Mouse (Mus musculus) kidney, embryonic 16.5 days (tissue): ENCODE measurements around the gene Ralgps1. TPM values are rescaled to one million over a fixed set of nuclear protein-coding genes. Genes with fewer than 3 reads are reported as not detected.

Experiments used
- ATAC-seq: fragments of 200-750 bp; cut with Nextera tagmentation; 2 replicates; pipeline ENCODE4 v1.8.0; 2017; ENCODE audit warnings: moderate TSS enrichment; ENCODE audit not compliant: low FRiP score, low TSS enrichment
- H3K27ac ChIP-seq: fragments of 300-500 bp; sonication (generic); 2 replicates; pipeline ENCODE4 v1.5.1; 2014; ENCODE audit warnings: low read length
- H3K27me3 ChIP-seq: fragments of 300-500 bp; sonication (generic); 2 replicates; pipeline ENCODE4 v1.6.1; 2014; ENCODE audit warnings: low read length, control low read depth, mixed read lengths; ENCODE audit not compliant: insufficient read depth
- H3K36me3 ChIP-seq: fragments of 300-500 bp; sonication (generic); 2 replicates; pipeline ENCODE4 v1.6.1; 2014; ENCODE audit warnings: low read length, control low read depth, mixed read lengths; ENCODE audit not compliant: insufficient read depth
- H3K4me1 ChIP-seq: fragments of 300-500 bp; sonication (generic); 2 replicates; pipeline ENCODE4 v1.6.1; 2014; ENCODE audit warnings: low read length, control low read depth, mixed read lengths; ENCODE audit not compliant: insufficient read depth
- H3K4me2 ChIP-seq: fragments of 300-500 bp; sonication (generic); replicated peaks from 2 replicates; pipeline ENCODE4 v1.6.1; 2014; ENCODE audit warnings: low read depth, low read length
- H3K4me3 ChIP-seq: fragments of 300-500 bp; sonication (generic); 2 replicates; pipeline ENCODE4 v1.5.1; 2014; ENCODE audit warnings: mild to moderate bottlenecking, low read length
- H3K9ac ChIP-seq: fragments of 300-500 bp; sonication (generic); replicated peaks from 2 replicates; pipeline ENCODE4 v1.6.1; 2014; ENCODE audit warnings: low read length
- H3K9me3 ChIP-seq: fragments of 300-500 bp; sonication (generic); 2 replicates; pipeline ENCODE4 v1.6.1; 2016; ENCODE audit warnings: low read length, control low read depth
- WGBS: fragments of 180-500 bp; shearing (Covaris S2); extraction: QIAGEN DNeasy Blood & Tissue Kit; methylation state at CpG from one replicate; pipeline ENCODE4 v1.1.7; 2014; 5-methylcytosine and 5-hydroxymethylcytosine counted together
- polyA plus RNA-seq: library from polyadenylated mRNA; unstranded; fragments of >200 nt; fragmentation: Nextera tagmentation; extraction: Ambion mirVana; gene quantifications from 2 replicates; pipeline ENCODE4 v1.2.1, GENCODE M21; 2015

Gene Ralgps1
- polyA plus RNA-seq, 1 experiment from 2014 or later: 5.2 TPM

DNA sequence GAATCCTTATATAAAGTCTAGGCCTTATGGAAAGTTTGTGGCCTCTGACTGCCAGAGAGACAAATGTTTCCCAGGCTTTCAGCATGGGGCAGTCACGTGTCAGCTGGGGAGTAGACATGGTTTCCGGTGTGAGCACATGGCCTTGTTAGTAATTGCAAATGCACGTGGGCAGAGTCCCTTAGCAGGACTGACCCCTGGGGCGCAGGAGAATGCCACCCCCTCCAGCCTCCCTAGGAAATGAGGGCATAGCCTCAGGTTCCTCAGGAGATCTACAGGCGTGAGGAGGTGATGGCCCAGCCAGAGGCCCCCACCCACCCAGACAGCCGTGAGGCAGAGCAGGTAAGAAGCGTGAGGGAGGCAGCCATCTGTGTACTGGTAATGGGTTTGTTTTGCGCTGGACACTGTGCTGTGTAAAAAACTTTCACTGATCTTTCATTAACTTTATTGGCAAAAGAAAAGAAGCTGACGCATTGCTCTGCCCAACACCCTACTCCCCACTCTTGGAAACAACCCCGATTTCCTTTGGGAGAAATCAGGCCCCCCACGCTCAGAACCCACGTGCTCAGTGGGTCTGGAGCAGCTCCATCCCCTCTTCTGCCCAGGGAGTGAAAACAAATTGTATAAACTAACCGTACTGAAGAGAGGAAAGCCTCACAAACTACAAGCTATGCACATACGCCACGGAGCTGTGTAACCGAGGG lies 191.2 kb downstream of the Ralgps1 start:
- no peaks in the 10 kb centered on the region for H3K9me3 ChIP-seq
- peaks cover 20% of the 10 kb centered on the region for H3K4me1 ChIP-seq
- H3K36me3 ChIP-seq: no peaks in the 10 kb centered on the region
- no peaks in the 10 kb centered on the region for H3K27me3 ChIP-seq
- H3K4me2 ChIP-seq: no peak overlapping the region
- peak; percentile 67; the same call in 1 of the 2 replicates for ATAC-seq
- H3K4me3 ChIP-seq: no peak overlapping the region
- WGBS: 37% methylated on average over 16 of the region's 16 CpGs
- no peak overlapping the region for H3K9ac ChIP-seq
- no peak overlapping the region; the same call in 1 of the 2 replicates for H3K27ac ChIP-seq

DNA sequence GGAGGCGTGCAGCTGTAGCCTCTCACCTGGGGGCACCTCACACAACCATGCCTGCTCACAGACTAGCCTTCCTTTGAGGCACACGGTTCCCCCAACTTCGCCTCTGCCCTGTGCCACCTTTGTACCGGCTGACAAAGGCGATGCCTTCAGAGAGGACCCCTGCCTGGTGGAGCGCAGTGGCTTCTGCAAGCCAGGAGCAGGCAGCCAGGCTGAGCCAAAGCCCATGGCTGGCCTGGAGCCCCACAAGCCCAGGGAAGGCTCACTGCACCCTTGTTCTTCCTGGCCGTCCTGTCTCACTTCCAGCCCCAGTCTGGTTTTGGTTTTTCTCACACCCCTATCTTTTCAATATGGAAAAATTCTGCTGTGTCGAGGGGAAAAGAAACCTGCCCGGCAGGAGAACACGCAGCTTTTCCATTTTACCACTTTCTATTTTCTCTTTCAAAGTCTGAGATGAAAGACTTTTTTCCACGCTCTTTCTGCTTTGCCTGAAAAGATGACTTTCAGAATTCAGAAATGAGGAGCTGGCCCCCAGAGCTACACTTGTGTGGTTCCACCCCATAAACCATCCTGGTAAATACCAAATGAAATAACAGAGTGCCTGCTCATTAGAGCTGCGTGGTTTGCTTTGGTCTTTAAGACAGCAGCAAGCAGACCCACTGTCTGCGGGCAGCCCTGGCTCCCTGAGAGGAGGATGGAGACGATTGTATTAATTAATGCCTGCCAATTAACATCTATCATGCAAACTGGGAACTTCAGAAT lies 191.9 kb downstream of the Ralgps1 start:
- H3K27ac ChIP-seq: 0 out of 2 replicates have a peak overlapping the region, but pooled peaks have one; percentile 17
- ATAC-seq: no peak
- no peak overlapping the region for H3K4me2 ChIP-seq
- H3K36me3 ChIP-seq: no peaks in the 10 kb centered on the region
- H3K4me1 ChIP-seq: peaks cover 20% of the 10 kb centered on the region
- H3K9ac ChIP-seq: no peak overlapping the region
- no peaks in the 10 kb centered on the region for H3K9me3 ChIP-seq
- no peaks in the 10 kb centered on the region for H3K27me3 ChIP-seq
- WGBS: 60% methylated on average over 14 of the region's 14 CpGs
- no peak overlapping the region for H3K4me3 ChIP-seq

DNA sequence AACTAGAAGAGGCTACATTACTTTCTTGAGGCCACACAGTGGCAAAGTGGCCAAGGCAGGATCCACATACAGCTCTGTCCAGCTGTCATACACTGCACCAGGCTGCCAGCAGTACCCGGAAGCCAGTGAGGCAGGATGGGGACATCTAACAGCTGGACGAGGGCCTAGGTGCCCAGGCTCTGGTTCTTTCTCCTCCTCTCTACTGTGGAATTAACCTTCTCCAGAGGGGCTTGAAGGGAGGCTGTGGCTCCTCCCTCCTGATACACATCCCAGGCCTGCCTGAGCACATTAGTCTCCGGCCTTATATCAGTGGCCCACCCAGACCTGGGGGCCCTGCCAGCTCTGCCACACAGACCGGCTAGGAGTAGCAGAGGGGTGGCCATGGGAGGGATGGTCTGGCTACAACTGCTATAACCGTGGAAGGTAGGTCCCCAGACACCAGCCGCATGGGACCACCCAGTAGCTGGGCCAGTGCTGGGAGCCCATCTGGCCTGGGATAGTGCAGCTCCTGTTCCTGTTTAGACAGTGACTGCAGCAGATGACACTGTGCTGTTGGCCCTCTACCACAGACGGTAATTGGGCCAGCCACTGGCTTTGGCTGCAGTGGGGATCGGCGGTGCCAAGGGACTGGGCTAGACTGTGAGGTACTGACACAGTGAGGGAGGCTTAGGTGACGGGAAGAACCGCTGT lies 192.9 kb downstream of the Ralgps1 start:
- 62% methylated on average over 11 of the region's 11 CpGs for WGBS
- Histone ChIP-seq H3K4me2 (no peak overlapping the region), H3K27me3 (no peaks in the 10 kb centered on the region), H3K9me3 (no peaks in the 10 kb centered on the region), H3K4me3 (no peak overlapping the region), H3K9ac (no peak overlapping the region; the same call in 1 of the 2 replicates), H3K27ac (no peak overlapping the region), H3K36me3 (no peaks in the 10 kb centered on the region), H3K4me1 (peaks cover 20% of the 10 kb centered on the region)
- ATAC-seq: peak; percentile 53; the same call in 1 of the 2 replicates

DNA sequence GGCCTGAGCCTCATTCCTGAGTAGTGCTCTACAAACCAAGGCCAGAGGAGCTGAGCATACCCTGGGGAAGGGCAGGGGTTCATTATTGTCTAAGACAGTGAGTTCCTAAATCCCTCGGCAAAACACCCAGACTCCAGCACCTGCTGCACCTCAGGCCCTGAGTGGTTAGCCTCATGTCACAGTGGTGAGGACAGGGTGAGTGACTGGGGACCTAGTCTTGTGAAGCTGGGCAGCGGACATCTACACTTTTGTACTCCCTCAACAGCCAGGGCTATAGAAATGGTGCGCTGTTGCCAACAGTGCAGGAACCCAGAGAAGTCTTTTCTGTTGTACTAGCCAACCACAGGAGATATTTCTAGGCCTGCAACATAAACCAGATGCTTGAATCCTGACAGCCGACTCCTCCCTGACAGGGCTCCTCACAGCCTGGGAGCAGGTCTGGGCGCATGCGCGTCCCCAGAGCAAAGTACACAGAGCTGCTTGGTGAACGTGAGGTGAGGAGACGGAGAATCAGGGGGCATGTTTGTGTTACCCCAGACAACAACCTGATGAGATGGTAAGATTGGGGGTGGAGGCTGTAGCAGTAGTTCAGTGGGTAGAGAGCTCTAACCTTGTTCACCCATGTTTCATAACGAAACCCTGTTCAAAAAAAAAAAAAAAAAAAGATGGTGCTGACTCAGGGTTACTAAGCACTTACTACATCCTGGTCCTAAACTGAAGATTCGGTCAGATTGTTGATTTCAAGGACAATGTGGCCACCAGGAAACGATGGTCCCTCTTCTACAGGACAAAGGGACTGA lies 193.6 kb downstream of the Ralgps1 start:
- Histone ChIP-seq H3K36me3 (no peaks in the 10 kb centered on the region), H3K4me3 (no peak overlapping the region), H3K4me1 (peaks cover 20% of the 10 kb centered on the region), H3K9me3 (no peaks in the 10 kb centered on the region), H3K4me2 (no peak overlapping the region), H3K27me3 (no peaks in the 10 kb centered on the region), H3K9ac (no peak overlapping the region), H3K27ac (no peak overlapping the region)
- WGBS: 84% methylated on average over 12 of the region's 12 CpGs
- no peak for ATAC-seq

DNA sequence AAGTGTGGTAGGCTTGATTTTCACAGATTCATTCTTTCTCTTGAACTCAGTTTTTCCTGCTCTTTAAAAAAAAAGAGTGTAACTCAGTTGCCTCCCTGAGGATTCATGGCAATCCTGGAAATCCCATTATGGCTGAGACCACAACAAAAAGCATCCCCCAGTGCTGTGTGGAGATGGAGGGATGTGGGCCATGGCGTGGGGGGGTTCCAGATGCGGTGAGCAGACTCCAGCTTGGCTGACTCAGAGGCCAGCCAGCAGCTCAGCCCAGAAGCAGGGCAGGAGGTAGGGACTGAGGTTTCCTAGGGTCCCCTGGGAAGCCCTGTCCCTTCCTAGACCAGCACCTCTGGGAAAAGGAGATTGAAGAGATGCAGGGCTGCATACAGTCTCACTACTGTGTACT lies 194.4 kb downstream of the Ralgps1 start:
- Histone ChIP-seq H3K4me2 (no peak overlapping the region), H3K9me3 (no peaks in the 10 kb centered on the region), H3K4me1 (peaks cover 20% of the 10 kb centered on the region), H3K4me3 (no peak overlapping the region), H3K9ac (no peak overlapping the region), H3K36me3 (no peaks in the 10 kb centered on the region), H3K27ac (no peak overlapping the region), H3K27me3 (no peaks in the 10 kb centered on the region)
- whole genome bisulfite sequencing: 63% methylated on average over 2 of the region's 2 CpGs
- ATAC-seq: no peak

DNA sequence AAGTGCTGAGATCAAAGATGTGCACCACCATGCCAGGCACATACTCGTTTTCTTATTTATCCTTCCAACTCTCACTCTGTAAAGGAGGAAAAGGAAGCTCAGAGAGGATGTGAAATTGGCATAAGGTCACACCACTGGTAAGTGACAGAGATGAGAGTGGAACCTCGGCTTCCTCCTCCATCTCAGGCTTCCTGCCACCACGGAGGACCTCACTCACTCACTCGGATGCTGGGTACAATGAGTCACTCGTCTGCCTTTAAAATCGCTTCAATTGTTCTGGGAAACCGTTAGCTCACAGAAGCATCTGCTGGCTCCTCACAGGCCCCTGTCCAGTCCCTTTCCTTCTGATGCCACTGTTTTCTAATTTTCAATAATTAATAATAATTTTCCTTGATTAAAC lies 194.8 kb downstream of the Ralgps1 start:
- Histone ChIP-seq H3K4me3 (no peak overlapping the region), H3K4me1 (peaks cover 20% of the 10 kb centered on the region), H3K36me3 (no peaks in the 10 kb centered on the region), H3K9me3 (no peaks in the 10 kb centered on the region), H3K27me3 (no peaks in the 10 kb centered on the region), H3K27ac (no peak overlapping the region), H3K9ac (no peak overlapping the region), H3K4me2 (no peak overlapping the region)
- WGBS: 61% methylated on average over 7 of the region's 7 CpGs
- ATAC-seq: no peak

DNA sequence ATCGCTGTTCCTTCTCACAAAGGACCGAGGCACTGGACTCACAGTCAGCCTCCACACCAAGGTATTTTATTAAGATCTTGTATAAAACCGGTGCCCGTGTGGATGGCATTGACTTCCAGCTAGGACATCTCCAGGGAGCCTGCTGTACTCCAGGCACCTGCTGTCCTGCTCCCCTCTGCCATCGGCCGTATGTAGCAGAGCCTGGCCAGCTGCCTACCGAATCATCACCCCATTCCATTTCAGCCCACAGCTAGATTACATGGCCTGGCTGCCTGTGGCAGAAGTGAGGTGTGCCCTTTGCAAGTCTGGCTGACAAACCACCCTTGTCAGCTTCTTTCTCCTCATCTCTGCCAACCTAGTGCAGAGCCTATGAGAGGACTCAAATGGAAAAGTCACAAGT lies 197.6 kb downstream of the Ralgps1 start:
- Histone ChIP-seq H3K27ac (no peak overlapping the region), H3K27me3 (no peaks in the 10 kb centered on the region), H3K36me3 (no peaks in the 10 kb centered on the region), H3K9ac (no peak overlapping the region), H3K4me2 (no peak overlapping the region), H3K9me3 (no peaks in the 10 kb centered on the region), H3K4me3 (no peak overlapping the region), H3K4me1 (peaks cover 17% of the 10 kb centered on the region)
- ATAC-seq: no peak
- 94% methylated on average over 7 of the region's 7 CpGs for WGBS

DNA sequence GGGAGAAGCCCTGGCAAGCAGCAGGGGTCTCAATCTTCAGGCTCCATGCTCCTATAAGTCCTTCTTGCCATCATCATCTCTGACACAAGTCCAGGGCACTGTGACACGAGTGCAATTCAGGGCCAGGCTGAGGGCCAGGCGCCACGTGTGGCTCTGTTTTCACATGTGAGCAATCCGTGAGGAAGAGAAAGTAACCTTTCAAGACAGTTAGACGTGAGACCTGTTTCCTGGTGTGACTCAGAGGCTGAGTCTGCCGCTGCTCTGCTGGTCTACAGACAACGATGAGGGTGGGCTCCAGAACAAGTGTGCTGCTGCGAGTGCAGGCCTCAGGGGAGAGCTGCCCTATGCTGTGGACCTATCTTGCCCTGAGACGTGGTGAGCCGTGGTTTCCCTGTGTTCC lies 198.2 kb downstream of the Ralgps1 start:
- Histone ChIP-seq H3K9me3 (no peaks in the 10 kb centered on the region), H3K36me3 (no peaks in the 10 kb centered on the region), H3K4me1 (peaks cover 17% of the 10 kb centered on the region), H3K27me3 (no peaks in the 10 kb centered on the region), H3K27ac (no peak overlapping the region), H3K4me2 (no peak overlapping the region), H3K9ac (no peak overlapping the region), H3K4me3 (no peak overlapping the region)
- WGBS: 71% methylated on average over 10 of the region's 10 CpGs
- no peak for ATAC-seq

DNA sequence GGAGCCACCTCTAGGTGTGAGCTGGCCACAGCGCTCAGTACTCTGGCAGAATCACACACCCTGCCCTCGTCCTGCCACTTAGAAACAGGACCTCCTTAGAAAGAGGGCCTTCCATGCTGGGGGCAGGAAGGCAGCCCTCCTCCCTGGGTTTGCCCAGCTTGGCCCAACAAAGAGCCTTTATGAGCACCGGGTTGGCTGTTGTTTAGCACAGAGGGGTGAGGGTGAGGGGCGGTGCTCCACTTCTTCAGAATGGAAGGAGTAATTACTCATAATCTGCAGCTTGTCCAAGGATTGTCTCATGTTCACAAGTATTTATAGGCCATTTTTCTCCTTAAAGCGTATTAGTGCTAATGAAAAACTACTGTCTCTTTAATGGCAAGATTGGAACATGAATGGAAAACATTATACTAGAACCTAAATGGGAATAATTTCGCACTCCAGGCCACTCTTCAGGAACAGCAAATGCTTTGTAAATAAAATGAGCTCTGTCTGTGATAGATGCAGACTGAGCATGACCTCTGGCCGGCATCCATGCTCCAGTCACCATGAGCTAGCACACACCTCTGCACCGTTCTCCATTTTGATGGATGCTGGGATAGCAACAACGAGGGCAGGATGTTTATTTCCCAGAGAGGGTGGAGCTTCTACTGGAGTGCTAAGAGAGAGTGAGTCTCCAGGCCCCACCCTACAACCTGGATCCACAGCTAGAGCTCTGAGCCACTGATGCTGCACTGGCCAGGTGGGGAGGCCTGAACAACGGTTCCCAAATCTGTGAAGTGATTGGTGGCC lies 200.3 kb downstream of the Ralgps1 start:
- ATAC-seq: no peak
- 66% methylated on average over 10 of the region's 10 CpGs for WGBS
- H3K9ac ChIP-seq: no peak overlapping the region
- H3K36me3 ChIP-seq: no peaks in the 10 kb centered on the region
- H3K4me1 ChIP-seq: peaks cover 24% of the 10 kb centered on the region
- no peak overlapping the region for H3K27ac ChIP-seq
- H3K4me2 ChIP-seq: no peak overlapping the region
- H3K4me3 ChIP-seq: no peak overlapping the region
- no peaks in the 10 kb centered on the region for H3K9me3 ChIP-seq
- no peaks in the 10 kb centered on the region for H3K27me3 ChIP-seq
